Mouse (Mus musculus) thymus, postnatal 4 days (tissue): ENCODE measurements around the gene Rhof.

Experiments used
- DNase-seq: peaks from one replicate; pipeline ENCODE4 v3.0.0; 2021

The Rhof gene

GRCm38 (mm10) chr5:123147569-123147968 is 15.1 kb upstream of the Rhof start:
- DNase-seq = no peak

- no peak for DNase-seq
Measured at GRCm38 (mm10) chr5:123146357-123146756, 13.9 kb upstream of the Rhof start.

- peak; percentile 58 for DNase-seq
Measured at GRCm38 (mm10) chr5:123144746-123145590, 12.5 kb upstream of the Rhof start.

GRCm38 (mm10) chr5:123143971-123144745 is 11.7 kb upstream of the Rhof start:
- DNase-seq = no peak

- DNase-seq = peak; percentile 51
Measured at GRCm38 (mm10) chr5:123143251-123143970, 10.9 kb upstream of the Rhof start.

GRCm38 (mm10) chr5:123142161-123143157 is 10.0 kb upstream of the Rhof start, which contains the start of gene Setd1b:
Gene Setd1b, plus strand, starts transcription at chr5:123142193.
- peak; percentile 73 for DNase-seq

GRCm38 (mm10) chr5:123141555-123142160 is 9.2 kb upstream of the Rhof start:
- DNase-seq = peak; percentile 74

- peak; percentile 86 for DNase-seq
Measured at GRCm38 (mm10) chr5:123140694-123141554, 8.4 kb upstream of the Rhof start.

GRCm38 (mm10) chr5:123139722-123140627 is 7.5 kb upstream of the Rhof start:
- DNase-seq = peak; percentile 57

- DNase-seq = peak; percentile 82
Measured at GRCm38 (mm10) chr5:123138953-123139721, 6.6 kb upstream of the Rhof start.

- DNase-seq = peak; percentile 68
Measured at GRCm38 (mm10) chr5:123138230-123138911, 5.9 kb upstream of the Rhof start.

- DNase-seq = no peak
Measured at GRCm38 (mm10) chr5:123137910-123138229, 5.4 kb upstream of the Rhof start.

- peak; percentile 78 for DNase-seq
Measured at GRCm38 (mm10) chr5:123137044-123137909, 4.8 kb upstream of the Rhof start.

- DNase-seq = peak; percentile 77
Measured at GRCm38 (mm10) chr5:123136361-123137043, 4.0 kb upstream of the Rhof start.

- peak; percentile 55 for DNase-seq
Measured at GRCm38 (mm10) chr5:123135471-123136360, 3.2 kb upstream of the Rhof start.
